Mouse (Mus musculus): ENCODE measurements around the gene Stk24. TPM values are rescaled to one million over a fixed set of nuclear protein-coding genes. Genes with fewer than 3 reads are reported as not detected.

Gene Stk24
- polyA plus RNA-seq, 1 experiment from 2014 or later = 39.2 TPM

- no peaks in the 10 kb centered on the region for H3K4me1 ChIP-seq (replicated peaks; ENCODE audit: control insufficient read depth, insufficient read depth, low read length)
- no peaks in the 10 kb centered on the region for H3K36me3 ChIP-seq (ENCODE audit: control insufficient read depth, insufficient read depth)
- no peak for ATAC-seq
- H3K27ac ChIP-seq (ENCODE audit: low read depth, low read length) = no peak overlapping the region
- no peak overlapping the region for H3K4me3 ChIP-seq (ENCODE audit: low read depth, low read length)
- no peaks in the 10 kb centered on the region for H3K27me3 ChIP-seq (replicated peaks; ENCODE audit: control insufficient read depth, insufficient read depth, low read length)
- TF ChIP-seq CTCF (IDR thresholded peaks at IDR 0.05; ENCODE audit: low read depth) = no peak
- 37% methylated on average over 1 of the region's 1 CpGs for WGBS
- H3K9ac ChIP-seq (ENCODE audit: low read depth, low read length) = no peak overlapping the region
- H3K4me2 ChIP-seq (replicated peaks; ENCODE audit: low read depth) = no peak overlapping the region
- H3K9me3 ChIP-seq (ENCODE audit: control insufficient read depth) = no peaks in the 10 kb centered on the region
Measured at GRCm38 (mm10) chr14:121387760-121388159, 7.9 kb upstream of the Stk24 start.

- no peaks in the 10 kb centered on the region for H3K9me3 ChIP-seq (ENCODE audit: control insufficient read depth)
- H3K4me3 ChIP-seq (ENCODE audit: low read depth, low read length) = no peak overlapping the region
- ATAC-seq = no peak
- H3K4me2 ChIP-seq (replicated peaks; ENCODE audit: low read depth) = no peak overlapping the region
- H3K27me3 ChIP-seq (replicated peaks; ENCODE audit: control insufficient read depth, insufficient read depth, low read length) = no peaks in the 10 kb centered on the region
- WGBS = 82% methylated on average over 8 of the region's 8 CpGs
- H3K9ac ChIP-seq (ENCODE audit: low read depth, low read length) = no peak overlapping the region
- H3K27ac ChIP-seq (ENCODE audit: low read depth, low read length) = no peak overlapping the region
- no peak for TF ChIP-seq CTCF (IDR thresholded peaks at IDR 0.05; ENCODE audit: low read depth)
- H3K4me1 ChIP-seq (replicated peaks; ENCODE audit: control insufficient read depth, insufficient read depth, low read length) = no peaks in the 10 kb centered on the region
- H3K36me3 ChIP-seq (ENCODE audit: control insufficient read depth, insufficient read depth) = no peaks in the 10 kb centered on the region
Measured at GRCm38 (mm10) chr14:121385440-121385839, 5.6 kb upstream of the Stk24 start.

GRCm38 (mm10) chr14:121383801-121384200, 4.0 kb upstream of the Stk24 start:
- no peak for TF ChIP-seq CTCF (IDR thresholded peaks at IDR 0.05; ENCODE audit: low read depth)
- Histone ChIP-seq H3K36me3 (ENCODE audit: control insufficient read depth, insufficient read depth) (no peaks in the 10 kb centered on the region), H3K9me3 (ENCODE audit: control insufficient read depth) (no peaks in the 10 kb centered on the region), H3K9ac (ENCODE audit: low read depth, low read length) (no peak overlapping the region), H3K27ac (ENCODE audit: low read depth, low read length) (no peak overlapping the region), H3K4me1 (replicated peaks; ENCODE audit: control insufficient read depth, insufficient read depth, low read length) (no peaks in the 10 kb centered on the region), H3K27me3 (replicated peaks; ENCODE audit: control insufficient read depth, insufficient read depth, low read length) (no peaks in the 10 kb centered on the region), H3K4me3 (ENCODE audit: low read depth, low read length) (no peak overlapping the region), H3K4me2 (replicated peaks; ENCODE audit: low read depth) (no peak overlapping the region)
- no peak for ATAC-seq
- WGBS = 69% methylated on average over 3 of the region's 3 CpGs

GRCm38 (mm10) chr14:121379116-121379826, 540 bp downstream of the Stk24 start:
- Histone ChIP-seq H3K27me3 (replicated peaks; ENCODE audit: control insufficient read depth, insufficient read depth, low read length) (no peaks in the 10 kb centered on the region), H3K4me2 (replicated peaks; ENCODE audit: low read depth) (peak overlapping the region; percentile 86)
- ATAC-seq = peak; percentile 92

DNA sequence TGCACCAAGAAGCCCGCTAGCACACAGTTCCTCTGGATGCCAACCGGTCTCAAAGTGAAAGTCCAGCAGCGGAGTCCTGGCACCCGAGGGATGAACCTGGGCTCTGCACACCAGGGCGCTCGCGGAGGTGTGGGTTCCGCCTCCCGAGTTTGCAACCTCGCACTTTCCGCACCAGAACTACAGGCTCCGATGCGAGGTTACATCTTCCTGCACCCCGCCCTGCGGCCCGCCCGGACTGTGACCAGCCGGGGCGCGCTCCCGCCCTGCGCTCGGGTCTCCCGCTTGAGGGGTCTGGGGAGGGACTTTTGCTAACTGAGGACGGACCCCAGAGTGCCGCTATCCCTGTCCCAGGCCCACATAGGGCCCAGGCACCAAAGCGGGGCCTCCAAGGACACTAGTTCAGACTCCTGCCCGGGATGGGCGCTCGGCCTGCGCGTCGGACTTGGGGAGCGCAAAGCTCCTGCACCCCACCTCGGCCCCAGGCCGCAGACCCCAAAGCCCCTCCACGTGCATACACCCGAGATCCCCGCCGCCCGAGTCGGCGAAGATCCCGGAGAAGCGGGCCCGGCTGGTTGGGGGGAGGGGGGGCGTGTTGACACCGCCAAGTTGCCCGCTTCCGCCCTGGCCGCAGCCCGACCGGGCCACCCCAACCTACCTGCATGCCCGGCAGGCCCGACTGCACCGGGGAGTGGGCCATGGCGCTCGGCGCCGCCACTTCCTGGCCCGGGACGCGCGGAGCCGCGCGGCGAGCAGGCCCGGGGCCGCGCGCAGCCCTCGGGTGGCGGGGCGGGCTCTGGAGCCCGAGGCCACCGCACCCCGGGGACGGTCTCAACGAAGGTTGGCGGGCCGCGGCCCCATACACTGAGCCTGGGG, 1.3 kb downstream of the Stk24 start:
- ATAC-seq = peak; percentile 74
- peak overlapping the region; percentile 86 for H3K4me2 ChIP-seq (replicated peaks; ENCODE audit: low read depth)
- no peak for TF ChIP-seq CTCF (IDR thresholded peaks at IDR 0.05; ENCODE audit: low read depth)
- peak overlapping the region; percentile 99 for H3K27ac ChIP-seq (ENCODE audit: low read depth, low read length)
- H3K9ac ChIP-seq (ENCODE audit: low read depth, low read length) = peak overlapping the region; percentile 98
- peaks cover under 1% of the 10 kb centered on the region; the same call in 1 of the 2 replicates for H3K36me3 ChIP-seq (ENCODE audit: control insufficient read depth, insufficient read depth)
- no peaks in the 10 kb centered on the region for H3K9me3 ChIP-seq (ENCODE audit: control insufficient read depth)
- no peaks in the 10 kb centered on the region for H3K27me3 ChIP-seq (replicated peaks; ENCODE audit: control insufficient read depth, insufficient read depth, low read length)
- peaks cover 6% of the 10 kb centered on the region; the same call in 1 of the 2 replicates for H3K4me1 ChIP-seq (replicated peaks; ENCODE audit: control insufficient read depth, insufficient read depth, low read length)
- peak overlapping the region; percentile 87 for H3K4me3 ChIP-seq (ENCODE audit: low read depth, low read length)
- WGBS = under 1% methylated on average over 83 of the region's 83 CpGs

More at GRCm38 (mm10) chr14:121379116-121379826, 540 bp downstream of the Stk24 start:
- no peaks in the 10 kb centered on the region for H3K36me3 ChIP-seq (ENCODE audit: control insufficient read depth, insufficient read depth)
- H3K4me1 ChIP-seq (replicated peaks; ENCODE audit: control insufficient read depth, insufficient read depth, low read length) = peaks cover 6% of the 10 kb centered on the region; the same call in 1 of the 2 replicates
- H3K9ac ChIP-seq (ENCODE audit: low read depth, low read length) = peak overlapping the region; percentile 98
- WGBS = 0% methylated on average over 33 of the region's 79 CpGs
- H3K27ac ChIP-seq (ENCODE audit: low read depth, low read length) = peak overlapping the region; percentile 99
- peak; percentile 38 for TF ChIP-seq CTCF (IDR thresholded peaks at IDR 0.05; ENCODE audit: low read depth)
- H3K9me3 ChIP-seq (ENCODE audit: control insufficient read depth) = no peaks in the 10 kb centered on the region
- H3K4me3 ChIP-seq (ENCODE audit: low read depth, low read length) = peak overlapping the region; percentile 87

GRCm38 (mm10) chr14:121376566-121376965, 3.2 kb downstream of the Stk24 start:
- TF ChIP-seq CTCF (IDR thresholded peaks at IDR 0.05; ENCODE audit: low read depth) = no peak
- no peak overlapping the region for H3K9ac ChIP-seq (ENCODE audit: low read depth, low read length)
- ATAC-seq = no peak
- no peak overlapping the region for H3K27ac ChIP-seq (ENCODE audit: low read depth, low read length)
- no peaks in the 10 kb centered on the region for H3K27me3 ChIP-seq (replicated peaks; ENCODE audit: control insufficient read depth, insufficient read depth, low read length)
- peaks cover 9% of the 10 kb centered on the region; the same call in 1 of the 2 replicates for H3K36me3 ChIP-seq (ENCODE audit: control insufficient read depth, insufficient read depth)
- no peaks in the 10 kb centered on the region for H3K9me3 ChIP-seq (ENCODE audit: control insufficient read depth)
- peak overlapping the region; percentile 40 for H3K4me2 ChIP-seq (replicated peaks; ENCODE audit: low read depth)
- WGBS = 36% methylated on average over 6 of the region's 6 CpGs
- peaks cover 6% of the 10 kb centered on the region; the same call in 1 of the 2 replicates for H3K4me1 ChIP-seq (replicated peaks; ENCODE audit: control insufficient read depth, insufficient read depth, low read length)
- no peak overlapping the region for H3K4me3 ChIP-seq (ENCODE audit: low read depth, low read length)

Measured in intestine, postnatal 0 days (tissue).